Mouse (Mus musculus): ENCODE measurements around the gene Rapgef1. TPM values are rescaled to one million over a fixed set of nuclear protein-coding genes. Genes with fewer than 3 reads are reported as not detected.

The Rapgef1 gene
- polyA plus RNA-seq, 1 experiment from 2014 or later: 11.2 TPM

- Histone ChIP-seq H3K9ac (ENCODE audit: low read length) (no peak overlapping the region), H3K9me3 (replicated peaks; ENCODE audit: control insufficient read depth, low read length) (no peaks in the 10 kb centered on the region), H3K36me3 (ENCODE audit: control insufficient read depth, insufficient read depth, low read length) (no peaks in the 10 kb centered on the region), H3K4me2 (ENCODE audit: low read depth, low read length) (no peak overlapping the region), H3K27me3 (ENCODE audit: control insufficient read depth, insufficient read depth, low read length) (no peaks in the 10 kb centered on the region), H3K4me1 (ENCODE audit: control insufficient read depth, insufficient read depth, low read length) (0 out of 2 replicates have a peak, but pooled peaks cover 4% of the 10 kb centered on the region), H3K4me3 (replicated peaks; ENCODE audit: low read length) (no peak overlapping the region), H3K27ac (ENCODE audit: low read length) (no peak overlapping the region)
- no peak for ATAC-seq (ENCODE audit: insufficient read depth, low FRiP score)
- 87% methylated on average over 4 of the region's 4 CpGs for WGBS
Observed at GRCm38 (mm10) chr2:29647162-29647561, 27.6 kb downstream of the Rapgef1 start.

GRCm38 (mm10) chr2:29647808-29648207 is 28.3 kb downstream of the Rapgef1 start:
- WGBS: 79% methylated on average over 7 of the region's 7 CpGs
- Histone ChIP-seq H3K4me3 (replicated peaks; ENCODE audit: low read length) (no peak overlapping the region), H3K36me3 (ENCODE audit: control insufficient read depth, insufficient read depth, low read length) (no peaks in the 10 kb centered on the region), H3K4me2 (ENCODE audit: low read depth, low read length) (no peak overlapping the region), H3K27me3 (ENCODE audit: control insufficient read depth, insufficient read depth, low read length) (no peaks in the 10 kb centered on the region), H3K9ac (ENCODE audit: low read length) (no peak overlapping the region), H3K9me3 (replicated peaks; ENCODE audit: control insufficient read depth, low read length) (no peaks in the 10 kb centered on the region), H3K27ac (ENCODE audit: low read length) (no peak overlapping the region), H3K4me1 (ENCODE audit: control insufficient read depth, insufficient read depth, low read length) (0 out of 2 replicates have a peak, but pooled peaks cover 4% of the 10 kb centered on the region)
- ATAC-seq (ENCODE audit: insufficient read depth, low FRiP score): no peak

- H3K4me1 ChIP-seq (ENCODE audit: control insufficient read depth, insufficient read depth, low read length): 0 out of 2 replicates have a peak, but pooled peaks cover 4% of the 10 kb centered on the region
- no peak overlapping the region for H3K9ac ChIP-seq (ENCODE audit: low read length)
- no peak for ATAC-seq (ENCODE audit: insufficient read depth, low FRiP score)
- H3K9me3 ChIP-seq (replicated peaks; ENCODE audit: control insufficient read depth, low read length): no peaks in the 10 kb centered on the region
- WGBS: 56% methylated on average over 6 of the region's 6 CpGs
- no peaks in the 10 kb centered on the region for H3K36me3 ChIP-seq (ENCODE audit: control insufficient read depth, insufficient read depth, low read length)
- no peaks in the 10 kb centered on the region for H3K27me3 ChIP-seq (ENCODE audit: control insufficient read depth, insufficient read depth, low read length)
- no peak overlapping the region for H3K4me3 ChIP-seq (replicated peaks; ENCODE audit: low read length)
- H3K27ac ChIP-seq (ENCODE audit: low read length): peak overlapping the region; percentile 78
- H3K4me2 ChIP-seq (ENCODE audit: low read depth, low read length): no peak overlapping the region
Observed at GRCm38 (mm10) chr2:29648956-29649794, 29.7 kb downstream of the Rapgef1 start.

GRCm38 (mm10) chr2:29649795-29650457 is 30.4 kb downstream of the Rapgef1 start:
- ATAC-seq (ENCODE audit: insufficient read depth, low FRiP score): no peak
- no peak overlapping the region for H3K9ac ChIP-seq (ENCODE audit: low read length)
- WGBS: 75% methylated on average over 10 of the region's 10 CpGs
- no peaks in the 10 kb centered on the region for H3K27me3 ChIP-seq (ENCODE audit: control insufficient read depth, insufficient read depth, low read length)
- no peaks in the 10 kb centered on the region for H3K9me3 ChIP-seq (replicated peaks; ENCODE audit: control insufficient read depth, low read length)
- no peak overlapping the region for H3K4me2 ChIP-seq (ENCODE audit: low read depth, low read length)
- H3K4me1 ChIP-seq (ENCODE audit: control insufficient read depth, insufficient read depth, low read length): 0 out of 2 replicates have a peak, but pooled peaks cover 4% of the 10 kb centered on the region
- no peaks in the 10 kb centered on the region for H3K36me3 ChIP-seq (ENCODE audit: control insufficient read depth, insufficient read depth, low read length)
- peak overlapping the region; percentile 78 for H3K27ac ChIP-seq (ENCODE audit: low read length)
- no peak overlapping the region for H3K4me3 ChIP-seq (replicated peaks; ENCODE audit: low read length)

GRCm38 (mm10) chr2:29651876-29652275 is 32.4 kb downstream of the Rapgef1 start:
- WGBS: 80% methylated on average over 5 of the region's 5 CpGs
- Histone ChIP-seq H3K4me3 (replicated peaks; ENCODE audit: low read length) (no peak overlapping the region), H3K9ac (ENCODE audit: low read length) (no peak overlapping the region), H3K36me3 (ENCODE audit: control insufficient read depth, insufficient read depth, low read length) (no peaks in the 10 kb centered on the region), H3K4me2 (ENCODE audit: low read depth, low read length) (no peak overlapping the region), H3K27ac (ENCODE audit: low read length) (no peak overlapping the region), H3K4me1 (ENCODE audit: control insufficient read depth, insufficient read depth, low read length) (0 out of 2 replicates have a peak, but pooled peaks cover 4% of the 10 kb centered on the region), H3K27me3 (ENCODE audit: control insufficient read depth, insufficient read depth, low read length) (no peaks in the 10 kb centered on the region), H3K9me3 (replicated peaks; ENCODE audit: control insufficient read depth, low read length) (no peaks in the 10 kb centered on the region)
- ATAC-seq (ENCODE audit: insufficient read depth, low FRiP score): peak; percentile 13; the same call in 1 of the 2 replicates

- no peak overlapping the region for H3K9ac ChIP-seq (ENCODE audit: low read length)
Observed at GRCm38 (mm10) chr2:29655433-29655832, 35.9 kb downstream of the Rapgef1 start.

DNA sequence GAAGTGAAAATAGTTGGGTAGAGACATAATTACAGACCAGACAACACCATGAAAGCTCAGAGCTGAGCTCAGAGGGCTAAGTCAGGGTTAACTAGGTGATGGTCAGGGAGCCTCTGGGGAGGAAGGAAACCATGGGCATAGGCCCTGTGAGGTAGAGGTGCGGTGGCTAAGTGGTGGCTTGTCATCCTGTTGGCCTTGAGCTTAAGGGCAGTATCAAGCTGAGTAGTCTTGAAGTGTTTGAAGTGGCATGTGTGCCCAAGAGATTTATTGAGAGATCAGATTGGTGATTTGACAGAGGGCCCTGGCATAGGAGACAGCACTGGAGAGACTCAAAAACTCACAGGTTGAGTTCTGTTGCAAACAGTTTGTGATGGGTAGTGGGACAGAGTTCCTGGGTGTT is 36.6 kb downstream of the Rapgef1 start:
- no peaks in the 10 kb centered on the region for H3K27me3 ChIP-seq (ENCODE audit: control insufficient read depth, insufficient read depth, low read length)
- 81% methylated on average over 1 of the region's 1 CpGs for WGBS
- no peak overlapping the region for H3K4me3 ChIP-seq (replicated peaks; ENCODE audit: low read length)

More at GRCm38 (mm10) chr2:29655433-29655832, 35.9 kb downstream of the Rapgef1 start:
- Histone ChIP-seq H3K27ac (ENCODE audit: low read length) (no peak overlapping the region), H3K9me3 (replicated peaks; ENCODE audit: control insufficient read depth, low read length) (no peaks in the 10 kb centered on the region), H3K36me3 (ENCODE audit: control insufficient read depth, insufficient read depth, low read length) (no peaks in the 10 kb centered on the region), H3K27me3 (ENCODE audit: control insufficient read depth, insufficient read depth, low read length) (no peaks in the 10 kb centered on the region), H3K4me1 (ENCODE audit: control insufficient read depth, insufficient read depth, low read length) (no peaks in the 10 kb centered on the region), H3K4me2 (ENCODE audit: low read depth, low read length) (no peak overlapping the region), H3K4me3 (replicated peaks; ENCODE audit: low read length) (no peak overlapping the region)
- ATAC-seq (ENCODE audit: insufficient read depth, low FRiP score): no peak
- WGBS: 94% methylated on average over 5 of the region's 5 CpGs

DNA sequence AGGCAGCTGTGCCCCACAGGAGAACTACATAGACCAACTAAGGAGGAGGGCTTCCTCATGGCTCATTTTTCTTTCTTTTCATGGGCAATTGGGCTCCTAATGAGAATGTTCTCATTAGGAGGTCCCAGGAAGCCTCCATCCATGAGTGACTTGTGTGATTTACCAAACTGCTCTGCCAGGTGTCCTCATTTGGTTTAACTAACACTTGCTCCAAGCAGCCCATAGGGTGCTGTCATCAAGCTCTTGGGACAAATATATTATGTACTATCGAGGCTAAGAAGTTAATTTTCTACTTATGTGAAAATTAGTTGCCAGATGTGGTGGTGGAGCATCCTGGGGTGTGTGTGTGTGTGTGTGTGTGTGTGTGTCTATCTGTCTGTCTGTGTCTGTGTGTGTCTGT is 37.6 kb downstream of the Rapgef1 start:
- no peak overlapping the region for H3K4me3 ChIP-seq (replicated peaks; ENCODE audit: low read length)
- 83% methylated on average over 1 of the region's 1 CpGs for WGBS
- no peak for ATAC-seq (ENCODE audit: insufficient read depth, low FRiP score)
- no peaks in the 10 kb centered on the region for H3K27me3 ChIP-seq (ENCODE audit: control insufficient read depth, insufficient read depth, low read length)
- H3K27ac ChIP-seq (ENCODE audit: low read length): no peak overlapping the region
- H3K4me2 ChIP-seq (ENCODE audit: low read depth, low read length): no peak overlapping the region
- H3K36me3 ChIP-seq (ENCODE audit: control insufficient read depth, insufficient read depth, low read length): no peaks in the 10 kb centered on the region
- H3K9ac ChIP-seq (ENCODE audit: low read length): no peak overlapping the region
- H3K4me1 ChIP-seq (ENCODE audit: control insufficient read depth, insufficient read depth, low read length): peaks cover 4% of the 10 kb centered on the region; the same call in 1 of the 2 replicates
- no peaks in the 10 kb centered on the region for H3K9me3 ChIP-seq (replicated peaks; ENCODE audit: control insufficient read depth, low read length)

More for the DNA sequence above, 36.6 kb downstream of the Rapgef1 start:
- Histone ChIP-seq H3K4me1 (ENCODE audit: control insufficient read depth, insufficient read depth, low read length) (no peaks in the 10 kb centered on the region), H3K9ac (ENCODE audit: low read length) (no peak overlapping the region), H3K27ac (ENCODE audit: low read length) (no peak overlapping the region), H3K36me3 (ENCODE audit: control insufficient read depth, insufficient read depth, low read length) (no peaks in the 10 kb centered on the region), H3K9me3 (replicated peaks; ENCODE audit: control insufficient read depth, low read length) (no peaks in the 10 kb centered on the region), H3K4me2 (ENCODE audit: low read depth, low read length) (no peak overlapping the region)
- ATAC-seq (ENCODE audit: insufficient read depth, low FRiP score): no peak

DNA sequence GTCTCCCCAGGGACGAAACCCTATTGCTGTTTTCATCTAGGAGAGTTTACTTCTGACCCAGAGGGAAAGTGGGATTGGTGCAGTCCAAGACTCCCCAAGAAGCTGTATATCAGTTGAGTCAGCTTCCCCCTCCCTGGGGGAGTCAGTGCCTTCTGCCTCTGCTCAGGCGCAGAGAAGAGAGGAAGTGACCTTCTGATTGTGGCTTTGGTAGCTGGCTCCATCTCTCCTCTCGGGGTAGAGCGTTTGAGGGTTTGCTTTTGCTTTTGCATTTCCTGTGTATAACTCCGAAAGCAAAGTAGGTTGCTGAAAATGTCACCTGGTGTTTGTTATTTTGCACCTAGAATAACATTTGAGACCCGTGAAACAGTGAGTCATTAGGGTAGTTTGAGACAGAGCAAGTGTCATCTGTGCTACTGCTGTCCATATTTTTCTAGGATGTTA is 42.3 kb downstream of the Rapgef1 start:
- Histone ChIP-seq H3K36me3 (ENCODE audit: control insufficient read depth, insufficient read depth, low read length) (no peaks in the 10 kb centered on the region), H3K27ac (ENCODE audit: low read length) (peak overlapping the region; percentile 5; the same call in 1 of the 2 replicates), H3K4me2 (ENCODE audit: low read depth, low read length) (no peak overlapping the region), H3K9ac (ENCODE audit: low read length) (no peak overlapping the region), H3K4me3 (replicated peaks; ENCODE audit: low read length) (no peak overlapping the region), H3K9me3 (replicated peaks; ENCODE audit: control insufficient read depth, low read length) (no peaks in the 10 kb centered on the region), H3K4me1 (ENCODE audit: control insufficient read depth, insufficient read depth, low read length) (peaks cover 25% of the 10 kb centered on the region), H3K27me3 (ENCODE audit: control insufficient read depth, insufficient read depth, low read length) (no peaks in the 10 kb centered on the region)
- WGBS: 59% methylated on average over 6 of the region's 6 CpGs
- ATAC-seq (ENCODE audit: insufficient read depth, low FRiP score): no peak

Data from stomach, embryonic 16.5 days (tissue).